Mouse (Mus musculus) intestine, embryonic 15.5 days (tissue): ENCODE measurements around the gene Fnip2. TPM values are rescaled to one million over a fixed set of nuclear protein-coding genes. Genes with fewer than 3 reads are reported as not detected.

ENCODE experiments used
- ATAC-seq: fragments of 200-750 bp; cut with Nextera tagmentation; 2 replicates; pipeline ENCODE4 v1.8.0; 2017; ENCODE audit warnings: moderate TSS enrichment, moderate library complexity
- H3K27ac ChIP-seq: fragments of 300-500 bp; sonication (generic); 2 replicates; pipeline ENCODE4 v1.5.1; 2015; ENCODE audit warnings: mild to moderate bottlenecking, inconsistent platforms
- H3K27me3 ChIP-seq: fragments of 300-500 bp; sonication (generic); replicated peaks from 2 replicates; pipeline ENCODE4 v1.6.1; 2015; ENCODE audit warnings: inconsistent platforms
- H3K36me3 ChIP-seq: fragments of 300-500 bp; sonication (generic); 2 replicates; pipeline ENCODE4 v1.6.1; 2015; ENCODE audit warnings: inconsistent platforms
- H3K4me1 ChIP-seq: fragments of 300-500 bp; sonication (generic); replicated peaks from 2 replicates; pipeline ENCODE4 v1.6.1; 2015; ENCODE audit warnings: inconsistent platforms
- H3K4me2 ChIP-seq: fragments of 300-500 bp; sonication (generic); replicated peaks from 2 replicates; pipeline ENCODE4 v1.6.1; 2015; ENCODE audit warnings: mild to moderate bottlenecking, inconsistent platforms
- H3K4me3 ChIP-seq: fragments of 300-500 bp; sonication (generic); replicated peaks from 2 replicates; pipeline ENCODE4 v1.5.1; 2015; ENCODE audit warnings: inconsistent platforms
- H3K9ac ChIP-seq: fragments of 300-500 bp; sonication (generic); 2 replicates; pipeline ENCODE4 v1.6.1; 2015; ENCODE audit warnings: inconsistent platforms
- H3K9me3 ChIP-seq: fragments of 300-500 bp; sonication (generic); 2 replicates; pipeline ENCODE4 v1.6.1; 2016; ENCODE audit warnings: inconsistent platforms
- WGBS: fragments of 180-500 bp; shearing (Covaris S2); methylation state at CpG from one replicate; pipeline ENCODE4 v1.1.7; 2015; 5-methylcytosine and 5-hydroxymethylcytosine counted together
- polyA plus RNA-seq: library from polyadenylated mRNA; unstranded; fragments of >200 nt; fragmentation: Nextera tagmentation; extraction: Ambion mirVana; gene quantifications from 2 replicates; pipeline ENCODE4 v1.2.1, GENCODE M21; 2015

Fnip2 gene
- polyA plus RNA-seq, 1 experiment from 2014 or later, result 3.3 TPM

DNA sequence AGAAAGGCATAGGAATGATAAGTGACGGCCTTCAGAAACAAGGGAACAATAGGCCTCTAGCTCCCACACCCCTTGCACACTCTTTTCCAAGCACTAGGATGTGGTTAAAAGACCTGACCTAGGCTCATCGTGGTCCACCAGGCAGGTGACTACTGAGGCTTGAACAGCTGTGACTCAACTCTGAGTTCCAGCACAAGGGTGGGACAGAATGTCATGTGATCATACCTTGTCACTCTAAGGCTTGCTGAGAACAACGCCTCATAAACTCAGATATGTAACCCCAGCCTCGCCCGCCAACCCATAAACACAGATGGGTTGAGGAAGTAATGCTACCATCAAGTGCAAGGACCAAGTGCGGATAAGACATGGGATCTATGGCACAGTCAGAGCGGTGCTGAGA, 79.6 kb downstream of the Fnip2 start:
- Histone ChIP-seq H3K9me3 (no peaks in the 10 kb centered on the region), H3K9ac (no peak overlapping the region), H3K4me2 (no peak overlapping the region), H3K27me3 (no peaks in the 10 kb centered on the region), H3K4me3 (no peak overlapping the region), H3K4me1 (no peaks in the 10 kb centered on the region), H3K27ac (no peak overlapping the region), H3K36me3 (peaks cover 7% of the 10 kb centered on the region)
- peak; percentile 60 for ATAC-seq
- WGBS, result 84% methylated on average over 7 of the region's 7 CpGs

- no peak overlapping the region for H3K27ac ChIP-seq
- ATAC-seq, result no peak
- no peaks in the 10 kb centered on the region for H3K9me3 ChIP-seq
- H3K4me2 ChIP-seq, result no peak overlapping the region
- WGBS, result 81% methylated on average over 16 of the region's 16 CpGs
- peaks cover 7% of the 10 kb centered on the region for H3K36me3 ChIP-seq
- H3K9ac ChIP-seq, result no peak overlapping the region
- no peaks in the 10 kb centered on the region for H3K4me1 ChIP-seq
- no peaks in the 10 kb centered on the region for H3K27me3 ChIP-seq
- no peak overlapping the region for H3K4me3 ChIP-seq
Measured at GRCm38 (mm10) chr3:79484286-79485063, 83.1 kb downstream of the Fnip2 start.

DNA sequence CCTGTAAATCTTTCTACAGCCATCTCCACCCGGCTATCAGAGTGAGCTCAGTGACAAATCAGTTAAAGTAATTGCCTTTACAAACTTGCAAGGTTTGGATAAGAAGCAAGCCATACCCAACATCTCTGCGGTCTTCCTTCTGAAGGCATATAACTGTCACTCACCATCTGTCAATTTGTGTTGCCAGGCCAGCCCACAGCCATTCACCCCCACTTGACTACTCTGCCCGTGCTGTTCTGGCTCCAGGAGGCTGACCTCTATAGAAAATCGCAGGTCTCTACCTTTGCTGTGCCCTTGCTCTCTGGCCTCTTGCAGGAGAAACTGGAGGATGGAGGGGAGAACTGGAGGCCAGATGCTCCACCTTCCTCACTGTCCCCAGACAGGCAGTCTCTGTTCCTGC, 88.7 kb downstream of the Fnip2 start:
- 76% methylated on average over 4 of the region's 4 CpGs for WGBS
- H3K9me3 ChIP-seq, result no peaks in the 10 kb centered on the region
- H3K36me3 ChIP-seq, result 0 out of 2 replicates have a peak, but pooled peaks cover 3% of the 10 kb centered on the region

GRCm38 (mm10) chr3:79478400-79478799, 89.2 kb downstream of the Fnip2 start:
- Histone ChIP-seq H3K27me3 (no peaks in the 10 kb centered on the region), H3K4me1 (no peaks in the 10 kb centered on the region), H3K4me3 (no peak overlapping the region), H3K36me3 (0 out of 2 replicates have a peak, but pooled peaks cover 3% of the 10 kb centered on the region), H3K27ac (no peak overlapping the region), H3K9me3 (no peaks in the 10 kb centered on the region), H3K9ac (no peak overlapping the region), H3K4me2 (no peak overlapping the region)
- 84% methylated on average over 8 of the region's 8 CpGs for WGBS
- ATAC-seq, result no peak

More for the DNA sequence above, 88.7 kb downstream of the Fnip2 start:
- H3K27me3 ChIP-seq, result no peaks in the 10 kb centered on the region
- H3K4me2 ChIP-seq, result no peak overlapping the region
- no peak overlapping the region for H3K27ac ChIP-seq
- no peak overlapping the region for H3K4me3 ChIP-seq
- H3K4me1 ChIP-seq, result no peaks in the 10 kb centered on the region
- H3K9ac ChIP-seq, result no peak overlapping the region
- no peak for ATAC-seq

DNA sequence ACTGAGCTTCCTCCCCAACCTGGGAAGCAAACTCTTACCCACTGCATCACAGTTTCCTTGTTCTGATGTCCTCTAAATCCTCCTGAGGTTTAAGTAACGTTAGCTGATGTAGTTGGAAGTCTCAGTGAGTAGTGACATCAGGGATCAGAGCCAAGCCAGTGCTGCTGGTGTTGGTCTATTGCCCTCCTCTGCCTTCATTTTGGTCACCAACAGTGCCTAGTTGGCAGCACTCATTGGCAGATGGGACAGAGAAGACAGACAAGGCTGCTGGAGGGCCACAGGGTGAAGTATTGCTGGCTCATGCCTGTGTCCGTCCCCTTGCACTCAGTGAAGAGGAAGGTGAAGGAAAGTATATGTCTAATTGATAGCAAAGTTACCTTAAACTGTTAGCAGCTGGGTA, 91.6 kb downstream of the Fnip2 start:
- Histone ChIP-seq H3K4me2 (no peak overlapping the region), H3K9me3 (no peaks in the 10 kb centered on the region), H3K9ac (no peak overlapping the region), H3K36me3 (0 out of 2 replicates have a peak, but pooled peaks cover 3% of the 10 kb centered on the region), H3K4me3 (no peak overlapping the region), H3K27ac (no peak overlapping the region), H3K27me3 (no peaks in the 10 kb centered on the region), H3K4me1 (no peaks in the 10 kb centered on the region)
- 73% methylated on average over 2 of the region's 2 CpGs for WGBS
- no peak for ATAC-seq

- H3K9me3 ChIP-seq, result no peaks in the 10 kb centered on the region
- H3K27ac ChIP-seq, result no peak overlapping the region
- H3K27me3 ChIP-seq, result no peaks in the 10 kb centered on the region
- no peak overlapping the region for H3K4me3 ChIP-seq
- H3K4me2 ChIP-seq, result no peak overlapping the region
- no peaks in the 10 kb centered on the region for H3K4me1 ChIP-seq
- no peak for ATAC-seq
- 77% methylated on average over 4 of the region's 4 CpGs for WGBS
- H3K9ac ChIP-seq, result no peak overlapping the region
- H3K36me3 ChIP-seq, result 0 out of 2 replicates have a peak, but pooled peaks cover 3% of the 10 kb centered on the region
Measured at GRCm38 (mm10) chr3:79474911-79475310, 92.7 kb downstream of the Fnip2 start.

- H3K9ac ChIP-seq, result no peak overlapping the region
- ATAC-seq, result no peak
- WGBS, result 93% methylated on average over 5 of the region's 5 CpGs
- H3K27me3 ChIP-seq, result no peaks in the 10 kb centered on the region
- H3K36me3 ChIP-seq, result no peaks in the 10 kb centered on the region
- H3K4me1 ChIP-seq, result no peaks in the 10 kb centered on the region
- no peak overlapping the region for H3K27ac ChIP-seq
- H3K9me3 ChIP-seq, result no peaks in the 10 kb centered on the region
- H3K4me3 ChIP-seq, result no peak overlapping the region
- no peak overlapping the region for H3K4me2 ChIP-seq
Measured at GRCm38 (mm10) chr3:79472362-79472761, 95.2 kb downstream of the Fnip2 start.

- H3K4me1 ChIP-seq, result no peaks in the 10 kb centered on the region
- H3K4me2 ChIP-seq, result no peak overlapping the region
- H3K27ac ChIP-seq, result no peak overlapping the region
- no peak overlapping the region for H3K4me3 ChIP-seq
- ATAC-seq, result no peak
- 96% methylated on average over 5 of the region's 5 CpGs for WGBS
- no peaks in the 10 kb centered on the region for H3K9me3 ChIP-seq
- no peaks in the 10 kb centered on the region; the same call in none of the 2 replicates for H3K36me3 ChIP-seq
- no peaks in the 10 kb centered on the region for H3K27me3 ChIP-seq
- H3K9ac ChIP-seq, result no peak overlapping the region
Measured at GRCm38 (mm10) chr3:79469440-79469839, 98.2 kb downstream of the Fnip2 start.

DNA sequence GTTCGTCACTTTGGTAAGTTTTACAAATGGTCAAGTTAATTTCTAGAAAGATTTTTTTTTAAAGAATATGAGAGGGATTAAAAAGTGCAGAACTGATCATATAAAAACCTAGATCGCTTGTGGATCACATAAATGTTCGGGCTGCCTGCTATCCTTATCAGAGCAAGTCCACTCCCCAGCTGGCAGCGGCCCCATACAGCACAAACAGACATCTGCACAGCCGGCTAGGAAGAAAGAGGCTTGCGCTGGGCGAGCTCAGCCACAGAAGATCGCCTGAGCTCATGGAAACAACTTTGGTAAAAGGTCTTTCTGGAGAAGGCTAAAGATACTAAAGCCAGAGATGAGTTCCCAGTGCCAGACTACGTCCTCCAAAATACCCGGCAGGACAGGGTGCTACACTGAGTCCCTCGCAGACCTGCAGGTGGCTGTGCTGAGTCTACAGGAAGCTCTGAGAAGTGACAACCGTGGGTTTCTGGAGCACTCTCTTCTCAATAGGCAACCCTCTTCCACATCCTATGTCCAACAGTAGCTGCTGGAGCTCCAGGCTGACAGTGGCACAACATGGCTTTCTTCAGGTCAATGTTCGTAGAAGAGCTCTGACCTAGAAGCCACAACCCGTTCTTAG, 108.8 kb downstream of the Fnip2 start:
- WGBS, result 86% methylated on average over 14 of the region's 14 CpGs
- Histone ChIP-seq H3K4me1 (no peaks in the 10 kb centered on the region), H3K36me3 (no peaks in the 10 kb centered on the region), H3K9me3 (no peaks in the 10 kb centered on the region), H3K4me3 (no peak overlapping the region), H3K9ac (no peak overlapping the region), H3K4me2 (no peak overlapping the region), H3K27me3 (no peaks in the 10 kb centered on the region), H3K27ac (no peak overlapping the region)
- ATAC-seq, result no peak

DNA sequence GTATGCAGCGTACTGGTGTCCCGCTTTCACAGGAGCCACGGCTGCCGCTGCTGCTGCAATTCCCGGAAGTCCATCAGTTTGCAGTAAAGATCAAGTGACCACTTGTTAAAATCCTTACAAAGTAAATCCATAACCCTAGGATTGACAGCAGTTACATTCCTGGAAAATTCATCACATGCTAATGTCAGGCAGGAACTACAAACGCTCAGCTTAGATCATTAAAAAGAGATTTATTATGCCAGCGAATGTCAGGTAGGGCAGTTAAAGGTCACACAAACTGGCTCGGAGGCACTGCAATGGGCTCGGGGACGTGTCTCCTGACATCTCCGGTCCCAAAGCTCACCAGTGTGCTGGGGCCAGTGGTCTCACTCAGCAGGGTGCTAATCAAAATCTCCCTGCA, 111.8 kb downstream of the Fnip2 start:
- ATAC-seq, result 0 out of 2 replicates have a peak, but pooled peaks have one; percentile 8
- H3K4me3 ChIP-seq, result no peak overlapping the region
- 47% methylated on average over 11 of the region's 11 CpGs for WGBS

DNA sequence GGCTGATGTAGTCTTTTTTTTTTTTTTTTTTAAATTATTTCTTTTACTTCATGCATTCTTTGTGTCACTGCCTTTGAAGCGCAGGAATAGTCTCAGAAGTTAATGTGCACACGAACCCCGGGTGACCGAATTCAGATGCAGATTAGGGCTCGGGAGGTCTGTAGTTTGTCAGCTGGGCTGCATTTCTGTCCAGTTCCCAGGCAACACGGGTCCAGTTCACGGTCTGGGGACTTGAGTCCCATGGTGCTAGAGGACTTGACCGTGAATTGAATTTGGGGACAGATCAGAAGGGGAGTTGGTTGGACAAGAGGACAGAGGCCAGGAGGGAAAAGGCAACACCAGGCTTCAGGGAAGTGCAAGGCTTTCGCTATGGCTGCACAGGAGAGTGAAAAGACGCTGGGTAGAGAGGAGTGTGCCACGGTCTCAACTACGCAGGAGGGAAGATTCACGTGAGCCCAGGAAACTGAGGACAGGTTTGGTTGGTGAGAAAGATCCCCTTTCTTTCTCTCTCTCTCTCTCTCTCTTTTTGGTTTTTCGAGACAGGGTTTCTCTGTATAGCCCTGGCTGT, 114.8 kb downstream of the Fnip2 start:
- H3K9me3 ChIP-seq, result no peaks in the 10 kb centered on the region
- no peaks in the 10 kb centered on the region for H3K4me1 ChIP-seq
- H3K27me3 ChIP-seq, result no peaks in the 10 kb centered on the region
- H3K4me2 ChIP-seq, result no peak overlapping the region
- no peak for ATAC-seq
- H3K4me3 ChIP-seq, result no peak overlapping the region
- no peak overlapping the region for H3K9ac ChIP-seq
- no peak overlapping the region for H3K27ac ChIP-seq
- H3K36me3 ChIP-seq, result no peaks in the 10 kb centered on the region
- WGBS, result 83% methylated on average over 14 of the region's 14 CpGs

More for the DNA sequence above, 111.8 kb downstream of the Fnip2 start:
- Histone ChIP-seq H3K27me3 (no peaks in the 10 kb centered on the region), H3K9me3 (no peaks in the 10 kb centered on the region), H3K36me3 (no peaks in the 10 kb centered on the region), H3K9ac (no peak overlapping the region), H3K27ac (no peak overlapping the region), H3K4me2 (no peak overlapping the region), H3K4me1 (no peaks in the 10 kb centered on the region)

DNA sequence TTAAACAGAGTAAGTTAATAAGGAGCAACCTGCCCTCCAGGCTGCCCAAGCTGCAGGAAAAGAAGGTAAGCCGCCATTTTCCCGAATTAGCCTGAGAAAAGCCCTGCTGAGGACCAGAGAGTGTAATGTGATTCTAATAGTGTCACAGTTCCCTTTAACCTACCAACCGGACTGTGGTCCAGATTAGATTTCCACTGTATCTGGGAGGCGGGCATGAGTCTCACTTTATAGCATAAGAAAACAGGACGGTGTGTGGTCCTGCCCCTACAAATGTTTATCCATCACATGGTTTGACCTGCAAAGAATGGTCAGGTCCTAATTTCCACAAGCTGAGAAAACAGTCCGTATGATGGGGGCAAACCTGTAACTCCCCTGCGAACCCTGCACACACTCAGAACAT, 118.2 kb downstream of the Fnip2 start:
- Histone ChIP-seq H3K4me1 (no peaks in the 10 kb centered on the region), H3K4me3 (no peak overlapping the region), H3K4me2 (no peak overlapping the region), H3K9ac (no peak overlapping the region), H3K27ac (no peak overlapping the region), H3K9me3 (no peaks in the 10 kb centered on the region), H3K27me3 (no peaks in the 10 kb centered on the region), H3K36me3 (no peaks in the 10 kb centered on the region)
- no peak for ATAC-seq
- 88% methylated on average over 7 of the region's 7 CpGs for WGBS
